Mouse (Mus musculus): Measurements from ENCODE around the gene Mtmr4.

DNA sequence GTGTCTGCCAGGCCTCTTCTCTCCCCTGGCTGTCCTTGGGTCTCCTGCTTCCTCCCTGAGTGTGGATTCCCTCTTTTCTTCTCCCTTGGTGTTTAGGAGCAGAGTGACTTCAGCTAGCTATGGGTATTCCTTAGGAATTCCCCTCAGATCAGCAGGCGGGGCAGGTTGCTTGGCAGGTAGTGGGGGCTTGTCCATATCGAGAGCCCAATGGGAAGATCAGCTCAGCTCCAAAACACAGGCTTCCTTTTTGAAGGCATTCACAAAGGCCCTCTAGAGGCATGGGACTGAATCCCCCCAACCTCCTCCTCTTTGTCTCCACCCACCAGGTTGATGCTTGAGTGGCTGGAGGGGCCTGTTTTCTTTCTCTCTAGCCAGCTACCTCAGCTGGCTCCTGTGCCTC is 4.5 kb downstream of the Mtmr4 start:
- TF ChIP-seq HCFC1 (IDR thresholded peaks at IDR 0.05; ENCODE audit: low read depth, low read length) (no peak), MYC (IDR thresholded peaks at IDR 0.05; ENCODE audit: low read depth, low read length) (no peak), USF1 (IDR thresholded peaks at IDR 0.05; ENCODE audit: low read depth, low read length) (no peak), CTCF (conservative IDR thresholded peaks at IDR 0.05 in 1 of 2, IDR thresholded peaks at IDR 0.05 in 1 of 2; ENCODE audit: low read depth in 2 of 2, low read length in 2 of 2) (no peak), JUND (conservative IDR thresholded peaks at IDR 0.05; ENCODE audit: low read depth, low read length) (no peak), POLR2A (IDR thresholded peaks at IDR 0.05; ENCODE audit: low read depth, low read length) (no peak)

All from CH12.LX (cell line).